Mouse (Mus musculus) midbrain, embryonic 12.5 days (tissue): ENCODE data around the gene Prkag2. TPM values are rescaled to one million over a fixed set of nuclear protein-coding genes. Genes with fewer than 3 reads are reported as not detected.

Source experiments
- ATAC-seq: fragments of 200-750 bp; cut with Nextera tagmentation; 2 replicates; pipeline ENCODE4 v1.8.0; 2017; ENCODE audit warnings: low read depth, moderate TSS enrichment, moderate library complexity; ENCODE audit not compliant: low FRiP score
- H3K27ac ChIP-seq: fragments of 300-500 bp; sonication (generic); replicated peaks from 2 replicates; pipeline ENCODE4 v1.5.1; 2016; ENCODE audit warnings: mild to moderate bottlenecking
- H3K27me3 ChIP-seq: fragments of 300-500 bp; sonication (generic); 2 replicates; pipeline ENCODE4 v1.6.1; 2016; ENCODE audit warnings: mild to moderate bottlenecking
- H3K36me3 ChIP-seq: fragments of 300-500 bp; sonication (generic); 2 replicates; pipeline ENCODE4 v1.6.1; 2016
- H3K4me1 ChIP-seq: fragments of 300-500 bp; sonication (generic); 2 replicates; pipeline ENCODE4 v1.6.1; 2016
- H3K4me2 ChIP-seq: fragments of 300-500 bp; sonication (generic); replicated peaks from 2 replicates; pipeline ENCODE4 v1.6.1; 2016; ENCODE audit warnings: mild to moderate bottlenecking, moderate library complexity
- H3K4me3 ChIP-seq: fragments of 300-500 bp; sonication (generic); 2 replicates; pipeline ENCODE4 v1.5.1; 2016; ENCODE audit warnings: mild to moderate bottlenecking
- H3K9ac ChIP-seq: fragments of 300-500 bp; sonication (generic); replicated peaks from 2 replicates; pipeline ENCODE4 v1.6.1; 2016; ENCODE audit warnings: mild to moderate bottlenecking, moderate library complexity
- H3K9me3 ChIP-seq: fragments of 300-500 bp; sonication (generic); 2 replicates; pipeline ENCODE4 v1.6.1; 2016; ENCODE audit warnings: mild to moderate bottlenecking
- WGBS: fragments of 180-500 bp; shearing (Covaris S2); methylation state at CpG from one replicate; pipeline ENCODE4 v1.1.7; 2016; 5-methylcytosine and 5-hydroxymethylcytosine counted together
- polyA plus RNA-seq: library from polyadenylated mRNA; unstranded; fragments of >200 nt; fragmentation: Nextera tagmentation; extraction: Ambion mirVana; gene quantifications from 2 replicates; pipeline ENCODE4 v1.2.1, GENCODE M21; 2016

Gene Prkag2
- polyA plus RNA-seq, 1 experiment from 2014 or later: 56.2 TPM

GRCm38 (mm10) chr5:25038827-25039226 is 61.6 kb downstream of the Prkag2 start:
- 92% methylated on average over 2 of the region's 2 CpGs for WGBS
- Histone ChIP-seq H3K4me3 (no peak overlapping the region), H3K9ac (no peak overlapping the region), H3K27me3 (no peaks in the 10 kb centered on the region), H3K27ac (no peak overlapping the region), H3K9me3 (no peaks in the 10 kb centered on the region), H3K4me1 (no peaks in the 10 kb centered on the region), H3K4me2 (no peak overlapping the region), H3K36me3 (no peaks in the 10 kb centered on the region)
- ATAC-seq: no peak

DNA sequence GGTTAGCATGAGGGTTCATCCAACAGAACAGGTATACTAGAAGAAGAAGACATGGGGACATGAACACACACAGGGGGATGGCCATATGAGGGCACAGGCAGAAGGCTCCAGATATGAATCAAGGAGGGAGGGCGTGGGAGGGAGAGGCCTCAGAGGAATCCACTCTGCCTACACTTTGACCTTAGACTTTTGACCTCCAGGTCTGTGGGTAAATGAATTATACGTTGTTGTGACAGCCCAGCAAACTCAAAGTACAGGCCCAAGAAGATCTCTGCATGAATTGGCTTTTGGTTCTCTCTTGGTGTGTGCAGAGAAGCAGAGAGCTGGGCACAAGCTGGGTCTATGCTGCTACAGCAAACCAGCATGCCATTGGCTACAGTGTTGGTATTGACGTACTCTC is 65.1 kb downstream of the Prkag2 start:
- Histone ChIP-seq H3K36me3 (no peaks in the 10 kb centered on the region), H3K4me1 (no peaks in the 10 kb centered on the region), H3K4me2 (no peak overlapping the region), H3K27ac (no peak overlapping the region), H3K27me3 (no peaks in the 10 kb centered on the region), H3K4me3 (no peak overlapping the region), H3K9me3 (no peaks in the 10 kb centered on the region), H3K9ac (no peak overlapping the region)
- WGBS: 83% methylated on average over 3 of the region's 3 CpGs
- no peak for ATAC-seq

GRCm38 (mm10) chr5:25031456-25031856 is 69.0 kb downstream of the Prkag2 start:
- no peak for ATAC-seq
- H3K9me3 ChIP-seq: no peaks in the 10 kb centered on the region
- no peaks in the 10 kb centered on the region for H3K4me1 ChIP-seq
- H3K27me3 ChIP-seq: no peaks in the 10 kb centered on the region
- H3K27ac ChIP-seq: no peak overlapping the region
- H3K9ac ChIP-seq: no peak overlapping the region
- no peak overlapping the region for H3K4me3 ChIP-seq
- WGBS: 89% methylated on average over 4 of the region's 4 CpGs
- no peaks in the 10 kb centered on the region for H3K36me3 ChIP-seq
- H3K4me2 ChIP-seq: no peak overlapping the region

DNA sequence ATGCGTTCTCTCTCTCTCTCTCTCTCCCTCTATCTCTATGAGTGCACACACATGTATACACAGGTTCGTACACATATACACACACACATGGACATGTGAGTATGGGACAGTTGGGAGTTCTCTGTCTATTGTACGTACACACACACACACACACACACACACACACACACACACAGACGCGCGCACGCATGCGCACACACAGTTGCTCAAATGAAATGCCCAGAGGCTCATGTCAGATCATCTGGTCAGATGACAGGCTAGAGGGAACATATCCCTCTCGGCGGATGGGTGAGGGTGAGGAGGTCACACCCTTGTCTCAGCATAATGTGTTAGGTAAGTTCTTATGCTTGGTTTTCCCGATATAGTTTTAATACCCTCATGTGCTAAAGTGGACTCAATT is 69.4 kb downstream of the Prkag2 start:
- Histone ChIP-seq H3K4me2 (no peak overlapping the region), H3K27ac (no peak overlapping the region), H3K9ac (no peak overlapping the region), H3K27me3 (no peaks in the 10 kb centered on the region), H3K4me3 (no peak overlapping the region), H3K9me3 (no peaks in the 10 kb centered on the region), H3K36me3 (no peaks in the 10 kb centered on the region), H3K4me1 (no peaks in the 10 kb centered on the region)
- no peak for ATAC-seq
- 93% methylated on average over 11 of the region's 11 CpGs for WGBS

GRCm38 (mm10) chr5:25030276-25030681 is 70.2 kb downstream of the Prkag2 start:
- WGBS: 76% methylated on average over 3 of the region's 3 CpGs
- Histone ChIP-seq H3K9ac (no peak overlapping the region), H3K4me3 (no peak overlapping the region), H3K4me2 (no peak overlapping the region), H3K9me3 (no peaks in the 10 kb centered on the region), H3K36me3 (no peaks in the 10 kb centered on the region), H3K27ac (no peak overlapping the region), H3K27me3 (no peaks in the 10 kb centered on the region), H3K4me1 (no peaks in the 10 kb centered on the region)
- no peak for ATAC-seq

- no peak for ATAC-seq
- Histone ChIP-seq H3K4me2 (no peak overlapping the region), H3K36me3 (no peaks in the 10 kb centered on the region), H3K9ac (no peak overlapping the region), H3K9me3 (no peaks in the 10 kb centered on the region), H3K4me1 (no peaks in the 10 kb centered on the region), H3K4me3 (no peak overlapping the region), H3K27ac (no peak overlapping the region), H3K27me3 (no peaks in the 10 kb centered on the region)
- 74% methylated on average over 4 of the region's 4 CpGs for WGBS
Measured at GRCm38 (mm10) chr5:25027673-25028072, 72.8 kb downstream of the Prkag2 start.

DNA sequence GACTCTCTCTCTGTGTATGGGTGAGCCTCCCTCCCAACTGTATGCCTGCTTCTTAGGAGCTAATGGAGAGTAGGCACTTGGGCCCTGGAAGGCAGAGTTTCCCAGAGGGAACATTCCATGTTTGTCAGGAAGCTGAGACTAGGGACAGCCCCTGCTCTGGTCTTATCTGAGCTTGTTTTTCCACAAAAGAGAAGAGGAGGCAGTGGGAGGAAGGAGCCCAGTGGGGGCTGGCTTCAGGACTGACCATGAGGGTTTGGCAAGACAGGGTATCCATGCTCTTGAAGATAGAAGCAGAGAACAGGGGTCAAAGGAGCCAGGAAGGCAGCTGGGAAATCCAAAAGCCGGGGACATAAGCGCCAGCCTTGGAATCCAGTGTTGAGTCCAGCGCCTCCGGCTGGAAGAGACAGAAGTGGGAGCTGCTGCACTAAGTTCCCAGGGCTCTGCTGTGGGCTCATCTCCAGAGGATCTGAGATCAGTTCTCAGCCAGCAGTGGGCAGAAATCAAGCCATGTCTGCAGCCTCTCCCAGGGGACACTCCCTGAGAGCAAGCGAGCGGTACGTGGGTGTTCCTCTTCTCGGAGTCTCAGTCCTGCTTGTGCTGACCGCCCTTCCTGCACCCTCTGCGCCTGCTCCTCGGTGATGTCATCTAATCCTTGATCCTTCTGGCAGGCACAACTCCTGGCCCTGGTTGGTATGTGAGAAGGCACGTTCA is 75.0 kb downstream of the Prkag2 start:
- no peaks in the 10 kb centered on the region for H3K4me1 ChIP-seq
- H3K9ac ChIP-seq: no peak overlapping the region
- H3K9me3 ChIP-seq: no peaks in the 10 kb centered on the region
- no peaks in the 10 kb centered on the region for H3K27me3 ChIP-seq
- no peak overlapping the region for H3K4me2 ChIP-seq
- H3K4me3 ChIP-seq: no peak overlapping the region
- no peak for ATAC-seq
- 76% methylated on average over 12 of the region's 12 CpGs for WGBS
- no peak overlapping the region for H3K27ac ChIP-seq
- no peaks in the 10 kb centered on the region for H3K36me3 ChIP-seq

GRCm38 (mm10) chr5:25022904-25023303 is 77.5 kb downstream of the Prkag2 start:
- H3K36me3 ChIP-seq: no peaks in the 10 kb centered on the region
- no peak overlapping the region for H3K4me3 ChIP-seq
- no peaks in the 10 kb centered on the region for H3K27me3 ChIP-seq
- no peak overlapping the region for H3K27ac ChIP-seq
- 50% methylated on average over 4 of the region's 4 CpGs for WGBS
- H3K9ac ChIP-seq: no peak overlapping the region
- H3K4me1 ChIP-seq: no peaks in the 10 kb centered on the region
- no peaks in the 10 kb centered on the region for H3K9me3 ChIP-seq
- no peak overlapping the region for H3K4me2 ChIP-seq
- no peak for ATAC-seq

DNA sequence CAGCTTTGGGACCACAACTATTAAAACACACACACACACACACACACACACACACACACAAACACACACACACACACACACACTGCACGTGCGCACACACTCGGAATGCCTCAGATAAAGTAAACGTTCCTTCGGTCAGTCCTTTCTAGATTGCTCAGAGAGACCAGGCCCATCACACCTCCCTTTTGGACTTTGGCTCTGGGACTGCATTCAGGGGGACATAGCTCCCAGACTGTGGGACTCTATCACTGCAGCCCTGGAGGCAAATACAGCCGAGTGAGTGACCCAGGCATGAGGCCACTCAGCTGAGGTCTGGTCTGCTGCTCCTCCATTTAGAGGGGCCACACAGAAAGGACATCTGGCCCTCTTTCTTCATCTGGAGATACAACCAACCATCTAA is 81.2 kb downstream of the Prkag2 start:
- WGBS: 92% methylated on average over 6 of the region's 6 CpGs
- Histone ChIP-seq H3K4me2 (no peak overlapping the region), H3K27me3 (no peaks in the 10 kb centered on the region), H3K36me3 (no peaks in the 10 kb centered on the region), H3K4me3 (no peak overlapping the region), H3K9me3 (no peaks in the 10 kb centered on the region), H3K4me1 (no peaks in the 10 kb centered on the region), H3K27ac (no peak overlapping the region), H3K9ac (no peak overlapping the region)
- no peak for ATAC-seq

DNA sequence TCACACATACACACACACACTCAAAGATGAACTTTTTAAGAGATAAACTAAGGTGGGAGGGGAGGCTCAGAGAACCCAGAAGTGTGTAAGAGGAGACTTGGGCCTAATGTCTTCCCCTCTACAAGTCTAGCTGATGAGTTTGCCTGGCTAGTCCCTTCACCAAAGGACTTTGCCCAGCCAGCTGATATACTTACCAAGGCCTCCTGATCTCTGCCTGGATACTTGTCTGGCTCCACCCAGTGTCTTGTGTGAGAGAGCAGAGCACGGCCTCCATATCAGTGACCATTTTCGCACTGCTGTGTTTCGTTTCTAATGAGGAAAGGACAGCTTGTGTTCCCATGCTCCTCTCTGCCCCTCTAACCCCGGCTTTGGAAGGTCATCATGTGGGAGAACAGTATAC is 88.3 kb downstream of the Prkag2 start:
- Histone ChIP-seq H3K27ac (no peak overlapping the region), H3K4me2 (no peak overlapping the region), H3K4me3 (no peak overlapping the region), H3K4me1 (peaks cover 19% of the 10 kb centered on the region), H3K27me3 (0 out of 2 replicates have a peak, but pooled peaks cover 8% of the 10 kb centered on the region), H3K9ac (no peak overlapping the region), H3K9me3 (no peaks in the 10 kb centered on the region), H3K36me3 (no peaks in the 10 kb centered on the region)
- no peak for ATAC-seq
- WGBS: 86% methylated on average over 4 of the region's 4 CpGs

DNA sequence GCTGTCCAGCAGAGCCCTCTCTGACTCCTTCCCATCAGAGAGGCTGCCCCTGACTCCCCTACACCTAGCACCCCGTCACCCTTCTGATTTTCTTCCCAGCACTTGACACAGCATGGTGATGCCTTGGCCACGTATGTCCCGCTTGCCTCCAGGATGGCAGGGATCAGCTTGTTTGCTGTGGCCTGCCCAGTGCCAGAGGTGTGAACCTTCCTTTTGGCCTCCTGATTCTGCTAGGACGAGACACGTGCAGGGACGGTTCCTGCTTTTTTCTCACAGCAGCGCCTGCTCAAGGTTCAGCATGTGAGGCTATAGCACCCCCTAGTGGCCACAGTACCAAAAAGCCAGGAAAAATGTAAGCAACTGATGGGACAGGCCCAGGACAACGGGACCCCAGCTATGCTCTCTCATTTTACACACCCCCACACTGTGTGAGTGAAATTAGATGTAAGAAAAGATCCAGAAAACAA is 89.4 kb downstream of the Prkag2 start:
- WGBS: 12% methylated on average over 8 of the region's 8 CpGs
- H3K4me3 ChIP-seq: no peak overlapping the region

GRCm38 (mm10) chr5:25010438-25010892 is 90.0 kb downstream of the Prkag2 start:
- H3K27ac ChIP-seq: no peak overlapping the region
- 0 out of 2 replicates have a peak, but pooled peaks cover 8% of the 10 kb centered on the region for H3K27me3 ChIP-seq
- WGBS: 3% methylated on average over 9 of the region's 9 CpGs
- no peaks in the 10 kb centered on the region for H3K9me3 ChIP-seq
- no peak overlapping the region for H3K9ac ChIP-seq
- no peak overlapping the region for H3K4me3 ChIP-seq
- ATAC-seq: peak; percentile 57
- H3K36me3 ChIP-seq: no peaks in the 10 kb centered on the region
- peak overlapping the region; percentile 40 for H3K4me2 ChIP-seq
- peaks cover 20% of the 10 kb centered on the region for H3K4me1 ChIP-seq

More for the DNA sequence above, 89.4 kb downstream of the Prkag2 start:
- 0 out of 2 replicates have a peak, but pooled peaks cover 8% of the 10 kb centered on the region for H3K27me3 ChIP-seq
- H3K9ac ChIP-seq: no peak overlapping the region
- H3K9me3 ChIP-seq: no peaks in the 10 kb centered on the region
- peak; percentile 68 for ATAC-seq
- peak overlapping the region; percentile 15 for H3K4me2 ChIP-seq
- H3K4me1 ChIP-seq: peaks cover 19% of the 10 kb centered on the region
- no peak overlapping the region for H3K27ac ChIP-seq
- no peaks in the 10 kb centered on the region for H3K36me3 ChIP-seq
